Mouse (Mus musculus) right cerebral cortex, postnatal 10 days (tissue): ENCODE data around the gene Mrps2.

Experiments
- DNase-seq, 2 experiments: peaks; one replicate each; pipeline ENCODE4 v3.0.0; 2021; ENCODE audit warnings: low spot score in 2 of 2

Mrps2 gene

DNA sequence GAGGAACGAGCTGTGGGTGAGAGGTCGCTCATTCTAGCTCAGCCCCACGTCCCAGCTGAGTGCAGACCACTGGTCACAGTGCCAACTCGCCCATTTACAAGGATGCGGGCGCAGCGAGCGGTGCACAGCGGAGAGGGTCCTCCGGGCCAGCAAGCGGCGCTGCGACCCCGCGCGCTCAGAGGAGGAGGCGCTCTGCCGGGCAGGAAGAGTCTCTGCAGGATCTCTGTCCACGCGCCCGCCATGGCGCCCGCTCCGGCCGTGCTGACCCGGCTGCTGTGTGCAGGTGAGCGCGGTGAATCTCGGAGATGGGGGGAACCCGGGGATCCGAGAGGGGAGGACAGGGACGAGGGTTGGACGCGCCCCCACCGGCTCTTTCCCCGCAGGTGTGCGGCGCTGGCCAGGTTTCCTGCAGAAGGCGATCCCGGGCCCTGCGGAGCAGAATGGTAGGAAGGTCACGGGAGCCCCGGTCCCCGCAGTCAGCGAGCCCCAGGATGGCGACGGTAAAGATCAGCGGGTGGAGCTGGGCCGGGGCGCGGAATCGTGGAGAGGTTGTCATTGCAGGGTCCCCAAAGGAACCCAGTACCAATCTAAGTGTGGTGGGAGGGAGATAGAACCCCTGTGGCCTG, at the start of gene Mrps2:
Gene Mrps2 (plus strand): TSS at position 207 of the 626 bp plus-strand sequence.
- peak; percentile 92 for DNase-seq

DNA sequence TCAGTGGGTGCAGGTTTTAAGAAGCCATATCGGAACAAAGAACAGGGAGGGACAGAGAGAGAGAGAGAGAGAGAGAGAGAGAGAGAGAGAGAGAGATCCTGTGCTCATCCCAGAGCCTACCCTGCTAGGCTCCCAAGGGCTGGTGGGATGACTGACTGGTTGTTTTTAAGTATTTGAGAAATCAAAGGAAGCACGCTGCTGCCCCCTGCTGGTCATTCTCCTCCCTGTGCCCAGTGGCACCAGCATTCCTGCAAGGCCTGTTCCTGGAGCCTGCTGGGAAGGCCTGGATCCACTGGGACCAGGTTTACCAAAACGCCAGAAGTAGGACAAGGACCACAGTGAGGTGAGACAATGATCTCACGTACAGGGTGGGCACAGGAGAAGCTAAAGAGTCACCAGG, 48.0 kb upstream of the Mrps2 start:
- DNase-seq = peak; percentile 93 to 96

DNA sequence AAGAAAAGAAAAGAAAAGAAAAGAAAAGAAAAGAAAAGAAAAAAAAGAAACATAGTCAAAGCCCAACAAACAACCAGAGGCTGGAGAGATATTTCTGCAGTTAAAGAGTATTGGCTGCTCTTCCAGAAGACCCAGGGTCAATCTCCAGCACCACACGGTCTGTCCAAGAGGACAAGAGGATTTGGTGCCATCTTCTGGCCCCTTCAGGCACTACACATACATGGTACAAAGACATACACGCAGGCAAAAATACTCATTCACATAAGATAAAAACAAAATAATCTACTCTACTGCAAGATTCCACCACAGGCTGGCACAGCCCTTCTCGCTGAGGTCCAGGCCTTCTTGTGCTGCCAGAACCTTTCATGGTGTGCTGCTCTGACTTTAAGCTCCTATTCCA, 44.7 kb upstream of the Mrps2 start:
- no peak for DNase-seq

DNA sequence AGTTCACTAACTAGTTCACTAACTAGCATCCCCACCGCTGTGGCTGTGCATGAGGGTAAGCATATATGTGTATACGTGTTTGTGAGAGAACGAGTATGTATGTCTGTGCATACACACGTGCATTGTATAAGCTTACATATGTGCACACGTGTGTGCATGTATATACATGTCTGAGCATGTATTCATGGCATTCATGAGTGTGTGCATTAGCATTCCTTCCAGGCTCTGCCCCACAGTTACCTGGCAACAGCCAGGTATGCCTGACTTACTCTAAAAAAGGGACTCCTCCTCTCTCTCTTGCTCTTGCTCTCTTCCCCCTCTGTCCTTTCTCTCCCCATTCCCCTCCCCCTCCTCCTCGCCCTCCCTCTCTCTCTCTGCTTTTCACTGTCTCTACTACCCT, 40.6 kb upstream of the Mrps2 start:
- DNase-seq = no peak

DNA sequence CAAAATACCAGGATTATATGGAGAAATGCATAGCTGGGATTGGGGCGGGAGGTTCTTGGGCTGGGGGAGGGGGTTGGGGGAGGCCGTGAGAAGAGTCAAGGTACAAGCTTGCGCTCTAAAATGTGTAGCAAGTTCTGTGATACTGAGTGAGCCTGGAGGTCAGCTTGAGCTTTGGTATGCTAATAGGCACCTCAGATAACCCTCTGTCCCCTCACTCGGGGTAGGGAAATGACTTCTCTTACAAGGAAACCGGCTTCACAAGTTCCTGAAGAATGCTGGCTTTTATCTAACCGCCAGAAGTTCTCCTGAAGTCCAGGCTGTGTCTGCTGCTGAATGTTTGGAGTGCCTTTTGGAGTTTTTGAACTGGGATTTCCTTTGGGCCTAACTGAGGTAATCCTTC, 37.0 kb upstream of the Mrps2 start:
- DNase-seq = no peak

DNA sequence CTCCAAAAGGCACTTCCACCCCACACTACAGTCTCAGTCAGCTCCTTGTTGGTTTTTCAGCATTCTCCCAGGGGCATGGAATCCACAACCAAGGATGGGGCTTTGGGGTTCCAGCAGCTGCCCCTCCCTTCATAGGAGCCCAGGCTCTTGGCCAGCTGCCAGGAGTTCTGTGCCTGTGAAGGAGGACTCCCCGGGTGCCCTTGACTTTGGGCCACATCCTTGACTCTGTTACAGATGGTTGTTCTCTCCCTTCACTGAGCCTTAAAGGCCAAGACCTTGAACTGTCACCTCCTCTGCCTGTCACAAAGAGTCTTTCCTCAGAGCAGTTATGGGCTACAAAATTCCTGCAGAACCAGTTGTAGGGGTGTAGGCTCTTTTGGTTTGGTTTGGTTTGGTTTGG, 35.1 kb upstream of the Mrps2 start:
- DNase-seq = no peak

DNA sequence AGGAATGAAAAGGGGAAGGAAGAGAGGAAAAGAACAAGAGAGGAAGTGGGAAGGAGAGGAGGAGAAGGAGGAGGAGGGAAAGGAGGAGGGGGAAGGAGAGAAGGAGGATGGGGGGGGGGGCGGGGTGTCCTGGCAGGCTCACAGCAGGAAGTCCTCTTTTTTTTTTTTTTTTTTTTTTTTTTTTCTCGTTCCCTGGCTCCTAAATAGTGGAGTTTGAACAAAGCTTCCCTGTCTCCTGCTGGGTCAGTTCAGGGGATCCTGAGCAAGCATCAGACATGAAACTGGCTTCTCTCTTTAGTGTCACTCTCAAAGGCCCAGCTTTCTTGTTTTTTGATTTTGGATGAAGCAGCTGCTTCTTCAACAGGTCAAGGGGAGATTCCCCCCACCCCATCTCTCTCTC, 34.4 kb upstream of the Mrps2 start:
- no peak for DNase-seq

DNA sequence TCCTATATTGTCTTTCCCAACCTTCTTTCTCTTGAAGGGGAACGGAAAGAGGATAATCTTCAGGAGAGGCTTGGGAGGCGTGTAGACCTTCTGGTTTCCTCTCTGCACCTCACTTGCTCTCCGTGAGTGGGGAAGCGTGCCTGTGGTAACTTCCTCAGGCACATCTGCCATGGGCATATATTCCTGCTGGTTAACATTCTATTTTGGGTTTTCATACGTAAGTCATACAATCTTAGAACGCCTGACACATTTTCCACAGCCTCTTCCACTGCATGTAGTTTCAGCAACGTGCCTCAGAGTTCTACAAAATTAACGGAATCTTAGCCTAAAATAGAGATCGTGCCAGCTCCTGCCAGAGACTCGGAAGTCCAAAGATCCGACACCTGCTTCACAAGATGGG, 32.5 kb upstream of the Mrps2 start:
- DNase-seq = peak in 1 of 2 experiments; percentile 76

DNA sequence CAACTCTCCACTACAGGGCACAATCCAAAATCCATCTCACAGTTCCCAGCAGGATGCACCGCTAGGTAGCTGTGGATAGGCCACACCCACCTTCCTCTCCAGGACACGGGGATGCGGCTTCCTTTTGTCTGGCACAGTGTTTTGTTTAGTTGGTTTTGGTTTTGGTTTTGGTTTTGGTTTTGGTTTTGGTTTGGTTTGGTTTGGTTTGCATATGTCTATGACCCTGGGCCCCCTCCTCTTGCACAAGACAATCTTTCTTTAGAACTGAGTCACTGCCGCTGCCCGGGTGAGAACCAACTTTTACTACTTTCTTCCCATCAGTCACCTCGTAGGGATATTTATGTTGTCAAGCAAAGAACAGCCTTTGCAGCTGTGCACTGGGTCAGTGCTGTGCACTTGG, 27.0 kb upstream of the Mrps2 start:
- no peak for DNase-seq

DNA sequence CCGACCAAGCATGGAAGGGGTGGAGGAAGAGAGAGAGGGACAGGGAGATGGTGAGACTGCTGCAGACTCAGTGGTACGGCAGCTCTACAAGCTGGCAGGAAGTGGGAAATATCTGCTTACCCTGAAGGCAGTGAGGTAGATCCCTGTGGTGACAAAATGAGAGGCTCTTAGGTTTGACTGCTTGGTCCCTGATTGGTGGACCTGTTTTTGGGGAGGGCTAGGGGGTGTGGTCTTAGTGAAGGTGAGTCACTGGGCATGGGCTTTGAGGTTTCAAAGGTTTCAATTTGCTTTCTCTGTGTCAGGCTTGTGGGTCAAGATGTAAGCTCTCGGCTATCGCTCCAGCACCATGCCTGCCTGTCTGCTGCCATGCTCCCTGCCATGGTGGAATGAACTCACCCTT, 22.8 kb upstream of the Mrps2 start:
- DNase-seq = no peak

DNA sequence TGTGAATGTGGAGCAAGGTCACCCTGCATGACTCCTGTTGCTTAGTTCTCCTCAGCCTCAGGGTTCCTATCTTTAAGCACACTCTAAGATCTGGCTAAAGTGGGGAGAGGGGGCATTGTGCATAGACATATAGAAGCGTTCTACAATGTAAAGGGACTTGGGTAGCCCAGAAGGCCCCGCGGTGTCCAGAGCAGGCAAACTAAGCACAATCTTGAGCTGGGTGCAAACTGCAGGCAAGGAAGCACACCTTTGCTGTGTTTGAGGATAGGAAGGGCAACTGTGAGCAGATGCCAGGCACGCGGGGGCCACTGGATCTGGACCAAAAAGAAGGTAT, 21.7 kb upstream of the Mrps2 start:
- DNase-seq = no peak

DNA sequence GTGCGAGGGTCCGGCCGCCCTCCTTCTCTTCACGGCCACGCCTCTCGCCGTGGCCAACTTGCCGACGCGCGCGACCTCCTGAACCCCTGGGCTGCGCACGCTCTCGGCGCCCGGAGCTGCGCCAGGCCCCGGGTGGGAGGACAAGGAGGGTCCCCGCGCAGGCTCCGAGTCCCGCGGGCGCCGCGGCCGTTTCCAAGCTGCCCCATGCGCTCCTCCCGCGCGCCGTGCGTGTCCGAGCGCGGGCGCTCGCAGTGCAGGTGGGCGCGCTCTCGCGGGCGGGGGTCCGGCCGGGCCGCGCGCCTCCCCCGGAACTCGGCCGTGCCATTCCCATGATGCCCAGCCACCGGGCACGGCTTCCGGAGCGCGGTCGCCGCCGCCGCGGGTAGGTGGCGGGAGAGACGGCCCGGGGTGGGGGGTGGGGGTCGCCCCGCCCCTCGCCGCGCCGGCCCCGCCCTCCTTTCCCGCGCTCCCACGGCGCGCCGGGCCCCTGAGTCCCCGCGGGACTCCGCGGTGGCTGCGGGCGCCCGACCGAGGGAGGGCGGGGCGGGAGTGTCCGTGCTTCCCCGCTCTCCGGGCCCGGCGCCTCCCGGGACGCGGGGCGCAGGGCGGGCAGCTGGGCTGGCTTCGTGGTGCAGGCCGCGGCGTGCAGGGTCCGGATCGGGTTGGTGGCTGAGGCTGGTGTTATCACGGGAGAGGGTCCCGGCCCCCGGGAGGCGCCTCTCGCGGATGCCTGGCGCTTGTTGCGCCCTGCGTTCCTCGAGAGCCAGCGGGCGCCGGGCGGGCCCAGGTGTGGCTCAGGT, 21.2 kb upstream of the Mrps2 start, which contains the start of gene Ppp1r26:
Gene Ppp1r26 (plus strand): TSS at position 286 of the 800 bp plus-strand sequence.
- DNase-seq = peak; percentile 71

DNA sequence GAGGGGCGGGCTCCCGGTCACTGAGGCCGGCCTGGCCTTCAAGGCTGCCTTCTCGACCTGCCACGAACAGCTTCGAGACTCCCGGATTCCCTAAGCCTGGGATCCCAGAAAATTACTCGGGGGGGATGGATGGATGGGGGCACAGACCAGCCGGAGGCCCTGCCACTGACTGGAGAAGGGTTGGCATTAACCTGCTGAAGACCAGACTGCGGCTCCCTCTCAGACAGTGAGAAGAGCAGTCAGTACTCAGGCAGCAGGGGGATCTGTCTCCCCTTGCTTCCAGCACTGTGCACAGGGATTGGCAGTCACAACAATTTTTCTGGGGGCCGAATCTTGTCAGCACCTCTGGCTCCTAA, 20.6 kb upstream of the Mrps2 start:
- no peak for DNase-seq

DNA sequence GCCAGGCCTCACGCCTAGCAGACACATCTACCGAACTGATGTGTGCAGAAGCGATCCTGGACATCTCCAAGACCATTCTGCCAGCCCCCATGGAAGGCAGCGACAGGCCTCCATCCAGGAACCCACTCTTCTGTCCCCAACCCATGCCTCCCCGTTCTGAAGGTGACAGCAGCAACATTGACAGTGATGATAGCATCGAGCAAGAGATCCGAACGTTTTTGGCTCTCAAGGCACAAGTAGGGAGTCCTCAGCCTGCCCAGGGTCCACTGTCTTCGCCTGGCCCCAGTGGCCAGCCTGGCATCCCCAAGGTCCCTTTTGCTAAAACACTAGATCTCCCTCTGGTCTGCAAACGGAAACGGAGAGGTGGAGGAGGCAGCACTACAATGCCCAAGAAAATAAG, 16.2 kb upstream of the Mrps2 start:
- DNase-seq = no peak

DNA sequence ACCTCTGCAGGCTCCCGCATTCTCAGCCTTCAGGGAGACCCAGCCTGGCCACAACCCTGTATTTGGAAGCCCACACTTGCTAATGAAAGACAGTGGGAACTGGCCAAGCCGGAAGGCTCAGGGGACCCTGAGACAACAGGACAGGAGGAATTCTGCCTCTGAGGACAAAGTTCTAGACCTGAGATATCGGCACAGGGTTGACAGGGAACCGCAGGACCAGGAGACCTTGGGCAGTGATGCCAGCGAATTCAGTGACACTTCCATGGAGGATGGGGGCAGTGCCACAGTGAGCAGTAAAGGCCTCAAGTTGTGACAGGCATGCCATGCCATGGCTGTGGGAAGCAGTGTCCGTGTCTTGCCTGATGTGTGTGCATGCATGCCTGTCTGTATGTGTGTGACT, 14.3 kb upstream of the Mrps2 start:
- no peak for DNase-seq

DNA sequence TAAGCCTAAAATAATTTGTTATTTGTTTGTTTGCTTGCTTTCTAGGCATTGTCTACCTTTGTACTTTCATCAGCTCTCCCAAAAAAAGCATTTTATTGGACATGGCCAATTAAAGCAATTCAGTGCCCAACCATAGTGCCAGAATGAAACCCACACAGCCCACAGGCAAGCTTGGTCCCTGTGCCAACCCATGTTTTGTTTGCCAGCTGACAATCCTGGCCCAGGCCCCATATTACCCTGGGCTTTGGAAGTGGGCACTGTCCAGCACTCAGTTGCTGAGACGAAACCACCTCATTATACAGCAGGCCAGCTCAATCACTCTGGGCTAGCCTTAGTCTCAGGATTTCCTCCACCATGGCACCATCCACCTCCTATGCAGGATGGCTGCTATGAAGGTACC, 11.2 kb upstream of the Mrps2 start:
- DNase-seq = no peak

DNA sequence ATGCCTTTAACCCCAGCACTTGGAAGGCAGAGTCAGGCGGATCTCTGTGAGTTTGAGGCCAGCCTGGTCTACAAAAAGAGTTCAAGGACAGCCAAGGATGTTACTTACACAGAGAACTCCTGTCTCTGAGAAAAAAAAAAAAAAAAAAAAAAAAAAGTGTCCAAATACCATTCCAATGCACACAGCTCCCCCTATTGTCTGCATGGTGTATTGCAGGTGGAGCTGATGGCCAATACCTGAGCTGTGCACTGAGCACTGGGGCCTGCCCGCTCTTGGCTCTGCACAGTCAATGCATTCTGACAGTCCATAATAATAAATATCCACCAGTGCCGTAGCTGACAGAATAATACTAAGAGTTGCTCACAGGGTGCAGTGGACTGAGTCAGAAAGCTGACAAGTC, 3.9 kb upstream of the Mrps2 start:
- peak in 1 of 2 experiments; percentile 75 for DNase-seq

DNA sequence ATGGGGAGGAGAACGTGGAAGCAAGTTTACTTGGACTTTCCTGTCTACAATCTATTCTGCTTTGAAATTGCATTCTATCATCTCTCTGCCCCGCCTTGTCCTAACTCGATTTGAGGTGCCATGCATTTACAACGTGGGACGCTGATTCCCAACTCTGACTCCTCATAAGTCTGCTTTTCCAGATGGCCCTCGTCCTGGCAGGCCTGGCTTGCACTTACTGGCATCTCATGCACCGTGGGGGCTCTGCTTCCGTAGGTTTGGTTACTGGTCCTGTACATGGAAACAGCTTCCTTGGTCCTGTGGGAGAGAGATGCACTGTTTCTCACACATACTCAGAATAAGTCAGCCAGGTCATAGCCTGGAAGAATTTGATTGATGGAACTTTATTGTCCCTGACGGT, 2.9 kb upstream of the Mrps2 start:
- DNase-seq = peak in 1 of 2 experiments; percentile 13

DNA sequence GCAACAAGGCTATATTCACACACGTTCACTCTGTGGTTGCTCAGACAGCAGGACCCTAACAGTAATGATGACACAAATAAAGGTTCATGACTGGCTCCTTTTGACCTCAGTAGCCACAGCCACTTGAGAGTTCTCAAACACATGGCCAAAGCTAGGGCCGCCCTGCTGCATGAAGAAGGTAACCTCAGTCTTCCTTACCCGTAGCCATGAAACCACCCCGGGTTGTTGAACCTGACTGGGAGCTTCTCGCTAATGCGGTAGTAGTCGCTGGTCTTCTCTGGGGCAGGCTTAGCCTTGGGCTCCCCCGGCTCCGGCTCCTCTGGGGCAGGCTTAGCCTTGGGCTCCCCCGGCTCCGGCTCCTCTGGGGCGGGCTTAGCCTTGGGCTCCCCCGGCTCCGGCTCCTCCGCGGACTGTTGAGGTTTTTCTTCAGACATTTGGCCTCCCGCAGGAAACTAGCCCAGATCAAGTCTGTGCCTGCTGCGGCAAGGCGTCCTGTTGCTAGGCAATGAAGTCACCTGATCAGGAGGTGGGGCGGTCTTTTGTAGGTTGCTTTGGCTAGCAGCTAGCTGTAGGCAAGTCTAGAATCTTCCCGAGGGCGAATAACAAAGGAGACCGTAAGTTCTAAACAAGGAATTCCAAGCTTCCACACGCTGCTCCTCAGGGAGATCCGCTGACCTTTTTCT, 1.9 kb upstream of the Mrps2 start, which contains the start of gene 1700007K13Rik:
Gene 1700007K13Rik (minus strand): TSS at position 497 of the 683 bp plus-strand sequence.
- peak; percentile 80 to 86 for DNase-seq

DNA sequence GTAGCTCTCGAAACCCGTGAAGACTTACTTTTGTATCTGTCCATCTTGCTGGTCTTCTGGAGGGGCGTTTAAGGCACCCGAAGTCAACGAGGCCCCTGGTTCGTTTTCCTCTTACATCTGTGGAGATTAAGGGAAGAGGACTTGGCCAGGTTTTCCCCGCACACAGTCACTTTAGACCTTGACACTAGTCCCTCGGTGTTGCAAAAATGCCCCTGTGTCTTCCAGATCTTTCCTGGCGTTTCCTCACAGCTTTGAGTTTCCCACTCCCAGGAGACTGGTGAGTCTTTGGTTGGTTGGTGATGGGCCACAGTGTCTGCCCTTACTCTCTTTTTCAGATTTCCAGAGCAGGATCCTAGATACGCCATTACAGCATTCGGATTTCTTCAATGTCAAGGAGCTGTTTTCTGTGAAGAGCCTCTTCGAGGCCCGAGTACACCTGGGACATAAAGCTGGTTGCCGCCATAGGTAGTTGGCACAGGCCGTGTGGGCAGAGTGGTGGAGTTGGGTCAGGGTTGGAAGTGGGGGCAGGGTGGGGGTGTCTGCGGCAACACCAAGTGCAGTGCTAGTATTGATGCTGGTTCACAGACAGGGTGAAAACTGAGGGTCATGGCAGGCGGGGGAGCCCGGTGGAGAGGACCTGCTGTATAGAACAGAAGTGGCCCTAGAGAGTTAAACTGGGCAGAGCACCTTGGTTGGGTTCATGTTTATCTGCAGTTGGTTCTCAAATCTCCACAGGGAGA, 790 bp downstream of the Mrps2 start:
- DNase-seq = peak; percentile 30 to 34

DNA sequence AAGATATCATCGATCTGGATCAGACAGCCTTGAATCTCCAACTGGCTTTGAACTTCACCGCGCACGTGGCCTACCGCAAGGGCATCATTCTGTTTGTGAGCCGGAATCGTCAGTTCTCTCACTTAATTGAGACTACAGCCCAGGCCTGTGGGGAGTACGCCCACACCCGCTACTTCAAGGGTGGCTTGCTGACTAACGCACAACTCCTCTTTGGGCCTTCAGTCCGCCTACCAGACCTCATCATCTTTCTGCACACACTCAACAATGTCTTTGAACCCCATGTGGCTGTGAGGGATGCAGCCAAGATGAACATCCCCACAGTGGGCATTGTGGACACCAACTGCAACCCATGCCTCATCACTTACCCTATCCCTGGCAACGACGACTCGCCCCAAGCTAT, 1.6 kb downstream of the Mrps2 start:
- peak; percentile 18 to 20 for DNase-seq

DNA sequence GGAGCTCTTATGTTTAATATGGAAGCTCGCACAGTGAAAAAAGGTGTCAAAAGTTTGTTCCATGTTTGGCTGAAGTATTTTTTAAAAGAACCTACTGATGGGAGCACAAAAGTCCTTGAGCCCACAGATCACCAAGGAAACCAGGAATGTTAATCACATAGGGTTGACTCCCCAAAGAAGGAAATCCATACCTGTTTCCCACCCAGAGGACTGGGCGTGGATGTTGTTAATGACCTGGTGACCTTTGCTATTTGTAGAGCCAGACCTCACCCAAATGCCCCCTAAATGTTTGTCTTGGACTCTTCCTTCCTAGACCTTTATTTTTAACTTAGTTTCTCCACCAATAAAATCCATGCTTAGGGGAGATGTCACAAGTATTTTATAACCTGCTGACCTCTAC, 2.7 kb downstream of the Mrps2 start:
- DNase-seq = peak; percentile 4 to 16
